Mouse (Mus musculus) ES-E14 (cell line): ENCODE measurements around the gene Adam23.

Source experiments
- CHD2 ChIP-seq: IDR thresholded peaks from 2 replicates; pipeline ENCODE4 v1.6.1; 2014; ENCODE audit warnings: mild to moderate bottlenecking, low read depth, low read length, inconsistent platforms
- HCFC1 ChIP-seq: IDR thresholded peaks from 2 replicates; pipeline ENCODE4 v1.6.1; 2012; ENCODE audit warnings: low read length, inconsistent platforms, borderline replicate concordance; ENCODE audit not compliant: insufficient read depth
- MAFK ChIP-seq: IDR thresholded peaks from 2 replicates; pipeline ENCODE4 v1.6.1; 2014; ENCODE audit warnings: mild to moderate bottlenecking, low read depth, low read length, inconsistent platforms; ENCODE audit not compliant: insufficient read depth
- ZC3H11A ChIP-seq: IDR thresholded peaks from 2 replicates; pipeline ENCODE4 v1.6.1; 2012; ENCODE audit warnings: low read depth, mild to moderate bottlenecking, inconsistent platforms, low read length, borderline replicate concordance
- ZNF384 ChIP-seq: IDR thresholded peaks from 2 replicates; pipeline ENCODE4 v1.6.1; 2012; ENCODE audit warnings: low read depth, low read length, inconsistent platforms

GRCm38 (mm10) chr1:63445656-63446046, at the start of gene Adam23:
- no peak for TF ChIP-seq ZC3H11A
- TF ChIP-seq ZNF384 = no peak
- 0 out of 2 replicates have a peak, but pooled peaks have one; percentile 32 for TF ChIP-seq HCFC1
- no peak for TF ChIP-seq MAFK
- no peak for TF ChIP-seq CHD2
